Mouse (Mus musculus) thymus, adult 18-20 months (tissue): Measurements from ENCODE around the gene Asic1.

Source experiments
- DNase-seq, 2 experiments: peaks; one replicate each; pipeline ENCODE4 v3.0.0; 2022; ENCODE audit warnings: mixed read lengths in 2 of 2

Asic1 gene

GRCm38 (mm10) chr15:99670154-99670821, at the start of gene Asic1:
Gene Asic1 (plus strand): TSS chr15:99670368.
- DNase-seq = no peak

- DNase-seq = no peak
These were observed 48.1 kb upstream of the Asic1 start for GRCm38 (mm10) chr15:99622063-99622462.

DNA sequence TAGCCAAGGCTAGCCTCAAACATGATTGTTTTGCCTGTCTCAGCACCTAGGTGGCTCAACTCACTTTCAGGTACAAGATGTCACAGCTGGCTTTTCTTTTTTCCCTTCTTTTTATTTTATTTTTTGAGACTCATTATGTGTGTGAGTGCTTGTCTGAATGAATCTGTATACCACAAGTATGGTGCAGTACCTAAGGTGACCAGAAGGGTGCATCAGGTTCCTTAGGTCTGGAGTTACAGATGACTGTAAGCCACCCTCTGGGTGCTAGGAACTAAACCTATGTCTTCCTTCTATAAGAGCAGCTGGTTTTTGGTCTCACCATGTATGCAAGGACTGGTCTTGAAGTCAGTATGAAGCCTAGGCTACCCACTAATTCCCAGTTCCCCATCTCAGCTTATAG, 38.5 kb upstream of the Asic1 start:
- DNase-seq = no peak

GRCm38 (mm10) chr15:99634702-99635101, 35.5 kb upstream of the Asic1 start:
- DNase-seq = no peak

DNA sequence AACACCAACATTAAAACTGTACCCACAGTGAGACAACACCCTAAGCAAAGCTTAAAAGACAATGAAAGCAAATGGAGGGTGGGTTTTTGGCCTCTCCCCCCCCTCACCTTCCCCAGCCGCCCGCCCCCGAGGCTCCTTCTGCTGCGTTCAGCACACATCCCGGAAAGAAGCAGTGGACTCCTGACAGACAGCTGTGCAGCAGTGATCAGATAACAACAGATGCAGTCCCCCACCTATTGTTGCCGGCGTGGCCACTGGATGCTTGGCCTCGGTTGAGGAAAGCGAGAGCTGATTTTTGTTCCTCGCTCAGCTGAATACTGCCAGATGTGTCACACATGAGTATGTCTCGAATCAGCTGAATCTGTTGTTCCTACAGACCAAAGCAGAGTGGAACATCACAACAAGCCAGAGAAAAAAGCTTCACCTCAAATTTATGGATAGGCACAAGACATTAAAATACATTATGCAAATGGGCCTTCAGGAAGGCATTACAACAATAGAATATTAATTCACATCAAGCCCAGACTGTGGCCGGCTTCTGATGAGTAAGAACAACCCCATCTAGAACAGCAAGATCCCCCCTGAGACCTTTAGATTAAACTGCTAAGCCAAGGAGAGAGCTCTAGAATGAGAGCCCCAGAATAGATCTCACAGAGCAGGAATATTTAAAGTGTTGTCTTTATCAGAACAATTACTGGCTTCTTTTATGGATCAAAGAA, 32.6 kb upstream of the Asic1 start:
- DNase-seq = no peak

GRCm38 (mm10) chr15:99638124-99638485, 32.1 kb upstream of the Asic1 start:
- DNase-seq = no peak

DNA sequence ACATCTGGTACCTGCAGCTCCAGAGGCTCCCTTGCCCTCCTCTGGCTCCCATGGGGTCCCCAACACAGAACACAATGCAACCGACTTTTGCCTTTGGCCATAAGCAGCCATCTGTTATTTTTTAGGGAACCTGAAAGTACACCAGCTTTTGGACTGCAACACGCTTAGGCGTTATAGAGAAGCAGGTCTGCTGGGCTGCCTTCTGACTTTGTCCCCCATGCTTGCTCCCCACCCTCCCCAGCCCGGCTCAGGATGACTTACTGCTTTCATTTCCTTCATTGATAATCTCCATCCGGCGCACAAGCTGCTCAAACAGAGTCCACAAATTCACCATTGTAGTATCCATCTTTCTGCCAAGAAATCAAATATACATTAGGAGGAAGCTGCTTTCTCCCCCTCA, 27.5 kb upstream of the Asic1 start:
- no peak for DNase-seq

DNA sequence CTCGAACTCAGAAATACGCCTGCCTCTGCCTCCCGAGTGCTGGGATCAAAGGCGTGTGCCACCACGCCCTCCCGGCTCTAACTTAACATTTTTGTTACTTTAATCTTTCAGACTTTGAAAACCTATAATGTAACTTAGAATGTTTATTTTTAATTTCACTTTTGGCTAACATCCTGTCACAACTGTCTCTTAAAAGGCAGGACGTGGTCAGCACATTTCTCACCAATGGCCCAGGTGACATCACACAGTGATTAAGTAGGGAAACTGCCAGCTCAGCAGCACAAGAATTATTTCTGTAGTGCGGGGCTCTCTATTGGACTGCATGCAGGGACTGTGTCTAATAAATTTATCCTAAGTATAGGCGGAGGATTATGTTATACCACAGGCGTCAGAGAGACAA, 26.3 kb upstream of the Asic1 start:
- DNase-seq = no peak

DNA sequence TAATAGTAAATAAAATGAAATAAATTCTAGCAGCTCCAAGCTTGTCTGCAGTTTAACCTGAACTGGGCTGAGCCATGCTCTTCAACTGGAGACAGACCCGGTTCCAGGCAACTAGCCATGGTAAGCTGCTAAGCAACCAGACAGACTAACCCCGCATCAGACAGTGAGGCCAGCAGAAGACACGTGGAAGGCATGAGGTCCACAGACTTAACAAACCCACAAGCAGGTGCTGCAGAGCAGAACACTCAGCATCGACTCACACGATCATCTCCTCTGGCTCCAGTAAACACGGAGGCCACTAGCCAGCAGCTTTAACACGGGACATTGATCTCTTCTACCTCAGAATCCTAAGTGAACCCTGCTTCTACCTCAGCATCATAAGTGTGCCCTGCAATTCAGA, 25.4 kb upstream of the Asic1 start:
- DNase-seq = no peak

GRCm38 (mm10) chr15:99648326-99648725, 21.8 kb upstream of the Asic1 start:
- DNase-seq = no peak

- no peak for DNase-seq
These were observed 21.0 kb upstream of the Asic1 start for GRCm38 (mm10) chr15:99649067-99649761.

DNA sequence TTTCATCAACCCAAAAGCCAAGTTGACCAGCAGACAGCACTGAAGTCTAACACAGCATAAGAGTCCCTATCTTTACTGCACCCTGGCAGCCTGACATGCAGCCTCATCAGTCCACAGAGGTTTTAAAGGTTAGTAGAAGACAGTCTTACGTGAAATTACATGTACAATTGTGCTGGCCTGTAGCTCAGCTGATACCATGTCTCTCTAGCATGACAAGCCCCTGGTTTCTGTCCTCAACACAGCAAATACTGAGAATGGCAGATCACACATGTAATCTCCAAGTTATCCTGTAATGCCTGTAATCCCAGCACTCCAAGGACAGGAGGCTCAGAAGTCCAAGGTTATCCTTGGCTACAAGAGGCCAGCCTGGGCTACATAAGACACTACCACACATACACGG, 19.9 kb upstream of the Asic1 start:
- DNase-seq = no peak

DNA sequence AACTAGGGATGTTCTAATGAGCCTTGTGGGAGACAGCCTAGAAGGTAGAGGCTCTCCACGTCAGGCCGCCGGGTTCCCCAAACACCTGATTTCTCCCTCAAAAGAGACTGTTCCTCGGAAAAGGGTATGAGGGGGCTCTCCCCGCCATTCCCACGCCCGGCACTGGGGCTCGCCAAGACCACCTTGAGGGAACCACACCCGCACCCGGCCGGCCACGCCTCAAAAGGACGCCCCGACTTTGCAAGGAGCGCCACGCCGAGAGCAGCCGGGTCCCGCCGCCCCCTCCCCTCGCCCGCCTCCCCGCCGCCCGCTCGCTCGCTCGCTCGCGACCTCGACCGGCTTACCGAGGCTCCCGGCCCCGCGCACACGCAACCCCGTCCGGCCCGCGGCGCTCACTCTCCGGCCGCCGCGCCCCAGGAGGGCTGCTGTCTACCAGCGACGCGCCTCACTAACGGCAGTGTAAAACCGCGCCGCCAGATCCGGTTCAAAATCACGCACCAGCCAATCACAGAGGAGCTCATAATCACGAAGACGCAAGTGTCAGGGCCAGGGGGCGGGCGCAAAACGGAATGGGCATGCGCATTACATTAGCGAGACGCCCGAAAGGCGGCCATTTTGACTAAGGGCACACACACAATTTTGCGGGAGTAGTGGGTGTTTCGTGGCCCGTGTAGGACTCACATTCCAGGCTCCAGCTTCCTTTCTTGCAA, 18.9 kb upstream of the Asic1 start, which contains the start of gene Racgap1:
TSS of gene Racgap1 (minus strand) at position 494 of the 710 bp plus-strand sequence.
- DNase-seq = peak; percentile 93 to 95

DNA sequence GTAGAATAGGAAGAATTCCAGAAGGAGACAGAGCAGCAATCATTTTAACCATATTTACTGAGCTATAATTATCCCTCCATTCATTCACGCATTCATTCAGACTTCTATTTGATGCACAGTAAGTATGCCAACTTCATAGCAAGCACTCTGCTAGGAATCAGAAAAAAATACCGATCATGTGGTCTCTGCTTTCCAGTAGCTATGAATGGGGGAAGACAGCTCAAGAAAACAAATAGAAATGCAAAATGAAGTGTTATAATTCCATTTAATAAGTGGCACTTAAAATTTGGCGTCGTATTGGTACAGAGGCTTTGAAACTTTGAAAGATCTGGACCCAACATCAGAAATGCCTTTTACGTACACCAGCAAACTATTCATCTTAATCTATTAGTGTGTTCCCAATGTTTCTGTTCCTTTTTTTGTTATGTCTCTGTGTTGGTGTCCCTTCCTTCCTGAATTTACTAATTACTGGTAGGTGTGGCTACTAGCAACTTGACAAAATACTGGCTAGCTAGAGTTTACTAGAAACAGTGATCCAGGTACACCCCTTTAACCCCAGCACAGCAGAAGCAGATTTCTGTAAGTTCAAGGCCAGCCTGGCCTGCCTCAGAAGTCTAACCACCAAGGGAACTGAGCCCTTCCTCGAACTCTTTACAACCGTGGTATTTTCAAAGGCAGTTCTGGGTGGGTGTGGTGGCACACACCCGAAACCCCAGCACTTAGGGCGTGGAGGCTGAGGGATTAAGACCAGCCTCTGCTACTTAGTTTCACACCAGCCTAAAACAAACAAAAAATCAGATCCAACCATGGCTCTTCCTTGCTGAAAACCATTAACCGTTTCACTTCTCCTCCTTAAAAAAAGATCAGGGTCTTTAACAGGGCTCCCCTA, 17.9 kb upstream of the Asic1 start:
- no peak for DNase-seq

- no peak for DNase-seq
These were observed 16.9 kb upstream of the Asic1 start for GRCm38 (mm10) chr15:99653291-99653690.

- DNase-seq = no peak
These were observed 16.3 kb upstream of the Asic1 start for GRCm38 (mm10) chr15:99653876-99654275.

DNA sequence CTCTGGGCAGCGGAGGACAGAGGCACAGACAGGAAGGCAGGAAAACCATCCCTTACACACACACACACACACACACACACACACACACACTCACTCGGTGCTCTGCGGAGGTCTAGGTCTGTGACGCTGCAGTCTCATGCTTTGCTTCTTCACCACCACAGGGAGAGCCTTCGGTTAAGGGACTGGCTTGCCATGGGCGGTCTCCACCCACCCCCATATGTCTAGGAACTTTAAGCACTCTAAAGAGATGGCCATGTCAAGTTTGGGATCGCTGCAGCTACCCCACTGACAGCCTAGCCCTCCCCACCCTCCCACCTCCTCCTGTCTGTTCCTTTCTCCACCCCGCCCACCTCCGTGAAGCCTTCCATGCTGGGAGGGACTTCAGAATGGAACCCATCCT, 14.2 kb upstream of the Asic1 start:
- no peak for DNase-seq

GRCm38 (mm10) chr15:99658437-99658836, 11.7 kb upstream of the Asic1 start:
- DNase-seq = no peak

- no peak for DNase-seq
These were observed 8.9 kb upstream of the Asic1 start for GRCm38 (mm10) chr15:99661121-99661830.

- no peak for DNase-seq
These were observed 7.8 kb upstream of the Asic1 start for GRCm38 (mm10) chr15:99662371-99662770.

DNA sequence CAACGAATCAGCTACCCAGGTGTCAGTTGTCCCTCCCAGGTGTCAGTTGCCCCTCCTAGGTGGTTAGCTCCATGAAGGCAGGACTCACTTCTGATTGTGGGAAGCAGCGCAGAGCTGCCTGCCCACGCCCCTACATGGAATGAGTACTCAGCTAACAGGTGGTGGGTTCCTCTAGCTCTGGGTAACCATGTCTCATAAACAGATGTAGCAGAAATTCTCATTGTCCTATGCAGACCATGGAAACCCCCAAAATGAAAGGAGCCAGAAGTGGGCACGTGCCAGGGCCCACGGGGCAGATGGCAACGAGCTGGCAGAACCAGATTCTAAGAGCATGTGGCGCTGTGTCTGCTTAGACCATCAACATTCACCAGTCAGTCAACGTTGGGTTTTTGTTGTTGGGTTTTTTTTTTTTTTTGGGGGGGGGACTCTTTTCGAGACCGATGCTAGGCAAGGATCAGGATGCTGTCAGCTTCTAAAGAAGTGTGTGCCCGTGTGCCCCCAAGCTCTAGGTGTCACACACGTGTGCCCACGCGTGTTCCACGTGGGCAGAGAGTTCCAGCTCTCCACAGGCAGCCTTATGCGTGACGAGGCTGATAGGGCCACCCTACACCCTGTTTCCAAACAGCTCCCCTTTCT, 6.1 kb upstream of the Asic1 start:
- no peak for DNase-seq
